Mouse (Mus musculus) forebrain, embryonic 15.5 days (tissue): Measurements from ENCODE around the gene Elovl2. TPM values are rescaled to one million over a fixed set of nuclear protein-coding genes. Genes with fewer than 3 reads are reported as not detected.
"Not testable (repeated sequence)": the region's sequence is repeated elsewhere in the genome, so short reads cannot be mapped to it uniquely, and the experiment has no call there.

ENCODE experiments used
- ATAC-seq: fragments of 200-750 bp; cut with Nextera tagmentation; replicated peaks from 2 replicates; pipeline ENCODE4 v1.8.0; 2017; ENCODE audit warnings: mild to moderate bottlenecking, moderate TSS enrichment, moderate library complexity
- H3K27ac ChIP-seq: fragments of 300-500 bp; sonication (generic); replicated peaks from 2 replicates; pipeline ENCODE4 v1.5.1; 2015; ENCODE audit warnings: mild to moderate bottlenecking, inconsistent platforms
- H3K27me3 ChIP-seq: fragments of 300-500 bp; sonication (generic); 2 replicates; pipeline ENCODE4 v1.6.1; 2015; ENCODE audit warnings: inconsistent platforms
- H3K36me3 ChIP-seq: fragments of 300-500 bp; sonication (generic); 2 replicates; pipeline ENCODE4 v1.6.1; 2015; ENCODE audit warnings: mild to moderate bottlenecking, inconsistent platforms
- H3K4me1 ChIP-seq: fragments of 300-500 bp; sonication (generic); 2 replicates; pipeline ENCODE4 v1.6.1; 2015; ENCODE audit warnings: inconsistent platforms
- H3K4me2 ChIP-seq: fragments of 300-500 bp; sonication (generic); replicated peaks from 2 replicates; pipeline ENCODE4 v1.6.1; 2015; ENCODE audit warnings: mild to moderate bottlenecking, inconsistent platforms
- H3K4me3 ChIP-seq: fragments of 300-500 bp; sonication (generic); 2 replicates; pipeline ENCODE4 v1.5.1; 2015; ENCODE audit warnings: mild to moderate bottlenecking, inconsistent platforms
- H3K9ac ChIP-seq: fragments of 300-500 bp; sonication (generic); replicated peaks from 2 replicates; pipeline ENCODE4 v1.6.1; 2015; ENCODE audit warnings: mild to moderate bottlenecking, inconsistent platforms
- H3K9me3 ChIP-seq: fragments of 300-500 bp; sonication (generic); 2 replicates; pipeline ENCODE4 v1.6.1; 2016; ENCODE audit warnings: inconsistent platforms
- WGBS: fragments of 180-500 bp; shearing (Covaris S2); methylation state at CpG from one replicate; pipeline ENCODE4 v1.1.7; 2015; ENCODE audit warnings: mixed read lengths; 5-methylcytosine and 5-hydroxymethylcytosine counted together
- polyA plus RNA-seq: library from polyadenylated mRNA; unstranded; fragments of >200 nt; fragmentation: Nextera tagmentation; extraction: Ambion mirVana; gene quantifications from 2 replicates; pipeline ENCODE4 v1.2.1, GENCODE M21; 2015

Gene Elovl2
- 45.5 and 47.4 TPM in 2 replicates for polyA plus RNA-seq

- no peaks in the 10 kb centered on the region for H3K36me3 ChIP-seq
- H3K4me3 ChIP-seq, result peak within 1 kb of the TSS; percentile 80
- peaks cover 12% of the 10 kb centered on the region; the same call in 1 of the 2 replicates for H3K4me1 ChIP-seq
- peak within 1 kb of the TSS; percentile 53 for H3K4me2 ChIP-seq
- WGBS, result under 1% methylated on average over 53 of the region's 77 CpGs
- H3K27ac ChIP-seq, result peak within 1 kb of the TSS; percentile 78
- H3K27me3 ChIP-seq, result no peaks in the 10 kb centered on the region
- peak within 1 kb of the TSS; percentile 79 for H3K9ac ChIP-seq
- ATAC-seq, result peak; percentile 96
- no peaks in the 10 kb centered on the region for H3K9me3 ChIP-seq
Measured at GRCm38 (mm10) chr13:41220304-41220834, at the start of gene Elovl2. Elovl2 (minus strand) TSS chr13:41220405.

- H3K27me3 ChIP-seq, result no peaks in the 10 kb centered on the region
- no peak overlapping the region for H3K4me3 ChIP-seq
- no peak overlapping the region for H3K9ac ChIP-seq
- no peak overlapping the region for H3K27ac ChIP-seq
- no peaks in the 10 kb centered on the region for H3K4me1 ChIP-seq
- no peaks in the 10 kb centered on the region for H3K36me3 ChIP-seq
- no peak for ATAC-seq
- 44% methylated on average over 7 of the region's 7 CpGs for WGBS
- H3K9me3 ChIP-seq, result no peaks in the 10 kb centered on the region
- H3K4me2 ChIP-seq, result no peak overlapping the region
Measured at GRCm38 (mm10) chr13:41267827-41268408, 47.7 kb upstream of the Elovl2 start.

DNA sequence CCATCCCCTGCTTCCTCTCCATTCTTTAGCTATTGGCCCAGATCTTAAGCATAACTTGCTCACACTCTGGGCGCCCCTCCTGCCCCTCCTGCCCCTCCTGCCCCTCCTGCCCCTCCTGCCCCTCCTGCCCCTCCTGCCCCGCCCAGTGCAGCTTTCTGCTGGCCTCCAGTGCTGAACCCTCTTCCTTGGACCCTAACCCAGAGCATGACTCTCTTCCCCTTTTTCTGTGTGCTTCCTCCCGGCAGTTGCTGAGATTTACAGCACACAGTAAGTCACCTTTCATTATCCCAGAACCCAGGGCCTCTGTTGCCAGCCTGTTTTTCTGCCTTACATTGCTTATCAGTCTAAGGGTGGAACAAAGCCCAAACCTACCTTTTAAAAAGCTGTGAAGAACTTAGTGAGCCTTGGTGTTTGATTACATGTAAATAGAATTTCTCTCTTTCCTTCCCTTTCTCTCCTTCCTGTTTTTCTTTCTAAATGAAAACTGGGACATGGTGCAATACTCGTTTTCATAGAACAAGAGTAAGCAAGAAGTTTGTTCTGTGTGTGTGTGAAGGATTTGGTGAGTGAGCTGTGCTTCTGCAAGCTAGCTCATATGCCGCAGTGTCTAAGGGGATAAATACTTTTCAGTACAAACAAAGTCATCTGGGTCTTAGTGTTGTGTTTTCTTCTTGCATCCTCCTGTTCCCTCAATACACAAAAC lies 43.2 kb upstream of the Elovl2 start:
- Histone ChIP-seq H3K4me2 (no peak overlapping the region), H3K27me3 (no peaks in the 10 kb centered on the region), H3K4me3 (no peak overlapping the region), H3K9ac (no peak overlapping the region), H3K4me1 (no peaks in the 10 kb centered on the region), H3K9me3 (no peaks in the 10 kb centered on the region), H3K27ac (no peak overlapping the region), H3K36me3 (no peaks in the 10 kb centered on the region)
- ATAC-seq, result no peak
- WGBS, result 87% methylated on average over 5 of the region's 5 CpGs

GRCm38 (mm10) chr13:41261617-41262016 lies 41.4 kb upstream of the Elovl2 start:
- H3K27ac ChIP-seq, H3K4me3 ChIP-seq, H3K4me2 ChIP-seq, H3K4me1 ChIP-seq, H3K36me3 ChIP-seq, H3K9ac ChIP-seq, H3K27me3 ChIP-seq, H3K9me3 ChIP-seq, ATAC-seq: not testable (repeated sequence)
- 96% methylated on average over 8 of the region's 8 CpGs for WGBS

- 87% methylated on average over 4 of the region's 4 CpGs for WGBS
- ATAC-seq, result no peak
Measured at GRCm38 (mm10) chr13:41257851-41258250, 37.6 kb upstream of the Elovl2 start.

DNA sequence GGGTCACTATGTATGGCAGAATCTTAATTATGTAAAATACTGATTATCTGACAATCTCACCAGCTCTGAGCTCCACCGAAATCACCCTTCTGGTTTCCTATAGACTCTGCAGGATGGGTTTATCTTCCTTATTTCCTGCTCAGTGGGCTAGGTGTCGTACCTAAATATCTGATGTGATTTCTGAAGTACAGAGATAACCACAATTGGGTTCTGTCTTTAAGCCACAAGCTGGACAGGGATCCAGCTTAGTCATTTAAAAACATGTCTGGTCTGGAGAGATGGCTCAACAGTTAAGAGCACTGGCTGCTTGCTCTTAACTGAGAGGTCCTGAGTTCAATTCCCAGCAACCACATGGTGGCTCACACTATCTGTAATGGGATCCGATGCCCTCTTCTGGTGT lies 36.8 kb upstream of the Elovl2 start:
- no peaks in the 10 kb centered on the region for H3K4me1 ChIP-seq
- H3K27ac ChIP-seq, result no peak overlapping the region
- no peaks in the 10 kb centered on the region for H3K36me3 ChIP-seq
- no peaks in the 10 kb centered on the region for H3K9me3 ChIP-seq
- H3K9ac ChIP-seq, result no peak overlapping the region
- ATAC-seq, result no peak
- H3K4me2 ChIP-seq, result no peak overlapping the region
- WGBS, result 89% methylated on average over 3 of the region's 3 CpGs
- no peak overlapping the region for H3K4me3 ChIP-seq
- no peaks in the 10 kb centered on the region for H3K27me3 ChIP-seq

More at GRCm38 (mm10) chr13:41257851-41258250, 37.6 kb upstream of the Elovl2 start:
- Histone ChIP-seq H3K4me3 (no peak overlapping the region), H3K4me2 (no peak overlapping the region), H3K27me3 (no peaks in the 10 kb centered on the region), H3K9ac (no peak overlapping the region), H3K4me1 (no peaks in the 10 kb centered on the region), H3K27ac (no peak overlapping the region), H3K36me3 (no peaks in the 10 kb centered on the region), H3K9me3 (no peaks in the 10 kb centered on the region)

DNA sequence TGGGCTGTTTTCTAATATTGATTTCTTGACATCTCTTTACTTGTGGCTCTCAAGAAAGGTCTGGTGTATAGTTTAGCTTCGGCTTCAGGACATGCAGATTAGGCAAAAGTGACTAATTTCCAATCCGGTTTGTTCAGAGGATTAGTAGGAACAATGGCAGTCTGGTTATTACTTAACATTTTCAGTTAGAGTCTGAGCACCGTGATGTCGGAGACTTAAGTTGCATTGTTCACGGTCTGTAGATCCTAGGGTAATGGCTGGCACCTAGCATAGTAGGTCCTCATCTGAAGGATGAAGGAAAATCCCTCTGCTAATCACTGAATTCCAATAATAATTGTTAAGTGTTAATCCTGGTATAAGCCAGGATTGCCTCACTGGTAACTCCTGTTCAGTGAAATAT lies 35.9 kb upstream of the Elovl2 start:
- H3K4me2 ChIP-seq, result no peak overlapping the region
- H3K27me3 ChIP-seq, result no peaks in the 10 kb centered on the region
- no peak for ATAC-seq
- 69% methylated on average over 5 of the region's 5 CpGs for WGBS
- H3K9ac ChIP-seq, result no peak overlapping the region
- H3K9me3 ChIP-seq, result no peaks in the 10 kb centered on the region
- 0 out of 2 replicates have a peak, but pooled peaks cover 6% of the 10 kb centered on the region for H3K4me1 ChIP-seq
- no peaks in the 10 kb centered on the region for H3K36me3 ChIP-seq
- H3K4me3 ChIP-seq, result no peak overlapping the region
- H3K27ac ChIP-seq, result no peak overlapping the region

DNA sequence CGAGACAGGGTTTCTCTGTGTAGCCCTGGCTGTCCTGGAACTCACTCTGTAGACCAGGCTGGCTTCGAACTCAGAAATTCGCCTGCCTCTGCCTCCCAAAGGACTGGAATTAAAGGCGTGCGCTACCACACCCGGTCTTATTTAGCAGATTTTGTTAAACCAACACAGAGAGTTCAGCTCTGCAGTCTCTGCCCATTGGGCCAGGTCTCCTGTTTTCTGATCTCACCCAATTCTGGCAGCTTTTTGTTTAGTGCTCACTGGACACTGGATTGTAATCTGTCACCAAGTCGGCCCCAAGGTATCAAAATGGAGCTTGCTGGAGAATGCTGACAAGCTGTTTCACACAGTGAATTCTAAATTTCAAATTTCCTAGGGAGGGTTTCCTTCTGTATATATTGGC lies 32.5 kb upstream of the Elovl2 start:
- H3K4me3 ChIP-seq, result no peak overlapping the region
- no peak for ATAC-seq
- 93% methylated on average over 7 of the region's 7 CpGs for WGBS
- 0 out of 2 replicates have a peak, but pooled peaks cover 14% of the 10 kb centered on the region for H3K4me1 ChIP-seq
- no peaks in the 10 kb centered on the region for H3K9me3 ChIP-seq
- H3K27me3 ChIP-seq, result no peaks in the 10 kb centered on the region
- H3K36me3 ChIP-seq, result no peaks in the 10 kb centered on the region
- H3K27ac ChIP-seq, result no peak overlapping the region
- no peak overlapping the region for H3K9ac ChIP-seq
- no peak overlapping the region for H3K4me2 ChIP-seq

DNA sequence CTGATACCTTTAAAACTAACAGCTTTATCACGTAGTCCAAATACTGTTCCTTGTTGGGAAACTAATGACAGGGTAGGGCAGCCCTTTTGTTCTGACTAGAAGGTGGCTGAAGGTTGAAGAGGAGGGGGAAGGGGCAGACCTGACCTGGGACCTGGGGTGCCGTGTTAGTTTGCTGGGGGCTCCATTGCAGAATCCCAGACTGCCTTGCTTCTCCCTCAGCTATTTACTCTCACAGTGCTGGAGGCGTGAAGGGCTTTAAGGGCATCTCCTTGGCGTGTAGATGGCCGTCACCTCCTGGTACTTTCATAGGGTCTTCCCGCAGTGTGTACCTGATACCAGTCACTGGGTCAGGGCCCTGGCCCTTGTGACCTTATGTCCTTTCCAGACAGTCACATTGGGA lies 31.9 kb upstream of the Elovl2 start:
- ATAC-seq, result no peak
- Histone ChIP-seq H3K27me3 (no peaks in the 10 kb centered on the region), H3K9ac (no peak overlapping the region), H3K36me3 (no peaks in the 10 kb centered on the region), H3K9me3 (no peaks in the 10 kb centered on the region), H3K4me3 (no peak overlapping the region), H3K4me2 (no peak overlapping the region), H3K27ac (no peak overlapping the region), H3K4me1 (0 out of 2 replicates have a peak, but pooled peaks cover 14% of the 10 kb centered on the region)
- 83% methylated on average over 6 of the region's 6 CpGs for WGBS

- H3K36me3 ChIP-seq, result no peaks in the 10 kb centered on the region
- no peak overlapping the region for H3K4me2 ChIP-seq
- H3K9me3 ChIP-seq, result no peaks in the 10 kb centered on the region
- H3K9ac ChIP-seq, result no peak overlapping the region
- H3K27me3 ChIP-seq, result no peaks in the 10 kb centered on the region
- no peak for ATAC-seq
- 84% methylated on average over 5 of the region's 5 CpGs for WGBS
- H3K4me3 ChIP-seq, result no peak overlapping the region
- no peak overlapping the region for H3K27ac ChIP-seq
- H3K4me1 ChIP-seq, result 0 out of 2 replicates have a peak, but pooled peaks cover 14% of the 10 kb centered on the region
Measured at GRCm38 (mm10) chr13:41251667-41252066, 31.5 kb upstream of the Elovl2 start.

GRCm38 (mm10) chr13:41251232-41251631 lies 31.0 kb upstream of the Elovl2 start:
- not testable (repeated sequence) for ATAC-seq, H3K9me3 ChIP-seq, H3K27me3 ChIP-seq, H3K9ac ChIP-seq, H3K27ac ChIP-seq, H3K36me3 ChIP-seq, H3K4me3 ChIP-seq
- Histone ChIP-seq H3K4me2 (peak overlapping the region; percentile 76; the same call in 1 of the 2 replicates), H3K4me1 (0 out of 2 replicates have a peak, but pooled peaks cover 14% of the 10 kb centered on the region)
- 93% methylated on average over 5 of the region's 5 CpGs for WGBS

DNA sequence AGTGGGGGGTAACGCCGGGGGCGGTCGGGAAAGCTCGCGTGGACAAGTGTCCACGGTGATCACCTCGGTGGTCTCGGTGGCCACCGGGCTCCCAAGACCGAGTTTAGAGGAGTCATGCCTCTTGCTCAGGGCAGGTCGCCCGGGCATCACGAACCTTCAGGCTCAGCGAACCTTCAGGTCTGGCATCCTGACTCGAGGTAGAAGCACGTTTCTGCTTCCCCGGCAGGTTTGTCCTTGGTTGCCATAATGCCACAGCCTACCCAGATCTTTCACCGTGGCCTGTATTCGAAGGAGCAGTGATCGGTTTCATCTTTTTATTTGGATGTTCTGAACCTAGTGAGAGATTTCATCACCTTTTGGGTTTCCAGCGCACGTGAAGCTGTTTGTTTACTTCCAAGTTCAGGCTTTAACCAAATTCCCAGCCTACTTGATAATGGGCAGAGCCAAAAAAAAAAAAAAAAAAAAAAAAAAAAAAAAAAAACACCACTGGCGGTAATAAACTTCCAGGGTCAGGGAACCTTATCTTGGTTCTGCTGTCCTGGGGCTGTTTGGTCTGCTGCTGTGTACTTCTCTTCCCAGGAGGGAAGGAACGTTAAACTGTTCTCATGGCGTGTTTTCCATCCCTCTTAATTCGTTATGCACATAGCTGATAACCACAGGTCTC lies 30.2 kb upstream of the Elovl2 start:
- Histone ChIP-seq H3K27ac (peak overlapping the region; percentile 85), H3K4me2 (peak overlapping the region; percentile 76), H3K9ac (peak overlapping the region; percentile 84), H3K36me3 (no peaks in the 10 kb centered on the region), H3K27me3 (no peaks in the 10 kb centered on the region), H3K4me3 (peak overlapping the region; percentile 87), H3K4me1 (0 out of 2 replicates have a peak, but pooled peaks cover 14% of the 10 kb centered on the region), H3K9me3 (no peaks in the 10 kb centered on the region)
- under 1% methylated on average over 27 of the region's 27 CpGs for WGBS
- no peak for ATAC-seq
